Mouse (Mus musculus): ENCODE results near the gene Wbp1.

- TF ChIP-seq CTCF (IDR thresholded peaks at IDR 0.05; ENCODE audit: low read depth) (peak; percentile 76), EP300 (IDR thresholded peaks at IDR 0.05; ENCODE audit: low read depth) (no peak)
Observed at GRCm38 (mm10) chr6:83162701-83163100, 41.3 kb upstream of the Wbp1 start.

Data from heart, postnatal 0 days (tissue).